Mouse (Mus musculus) left cerebral cortex, adult 2 months (tissue): ENCODE measurements around the gene Scarb1. TPM values are rescaled to one million over a fixed set of nuclear protein-coding genes. Genes with fewer than 3 reads are reported as not detected.
A peak's percentile ranks its signal among the peaks of the same experiment; 100 is the strongest.

Experiments
- DNase-seq, 2 experiments: peaks; one replicate each; pipeline ENCODE4 v3.0.0; 2021 to 2022; ENCODE audit warnings: low spot score in 2 of 2, mixed read lengths in 1 of 2; ENCODE audit errors: extremely low spot score in 1 of 2
- H3K27ac ChIP-seq: fragments of 200-600 bp; 2 replicates; pipeline ENCODE4 v1.8.1; 2022
- H3K4me3 ChIP-seq: fragments of 200-600 bp; 2 replicates; pipeline ENCODE4 v1.8.1; 2022
- CTCF ChIP-seq: fragments of 200-600 bp; IDR thresholded peaks from 2 replicates; pipeline ENCODE4 v1.8.1; 2022; ENCODE audit warnings: antibody characterized with exemption, mild to moderate bottlenecking, moderate library complexity
- intact Hi-C: fragments of 180-260 bp; cut with DNase I; formaldehyde crosslinking; loops from one replicate; pipeline ENCODE4 v1.15.1; 2025
- total RNA-seq, 2 experiments: library from RNA; stranded (reverse); gene quantifications; 2 replicates each; pipeline ENCODE4 v1.2.3; 2021

Gene Scarb1
- total RNA-seq, 2 experiments from 2014 or later: 24.4 to 29.6 TPM

GRCm38 (mm10) chr5:125360981-125361510 lies 20.2 kb upstream of the Scarb1 start:
- Histone ChIP-seq H3K4me3 (no peak overlapping the region), H3K27ac (no peak overlapping the region)
- no peak for TF ChIP-seq CTCF
- no peak for DNase-seq
- intact Hi-C loops: loop anchor here (10.0 kb wide), 1 partner anchor 186 kb away; the partner anchor contains the start of gene Ncor2

GRCm38 (mm10) chr5:125360566-125360965 lies 19.7 kb upstream of the Scarb1 start:
- DNase-seq: no peak
- Histone ChIP-seq H3K4me3 (no peak overlapping the region), H3K27ac (no peak overlapping the region)
- no peak for TF ChIP-seq CTCF
- intact Hi-C loops: loop anchor here (10.0 kb wide), 1 partner anchor 186 kb away; the partner anchor contains the start of gene Ncor2

- DNase-seq: no peak
- intact Hi-C loops: no loop called here
- Histone ChIP-seq H3K27ac (no peak overlapping the region), H3K4me3 (no peak overlapping the region)
- no peak for TF ChIP-seq CTCF
Observed at GRCm38 (mm10) chr5:125358270-125358608, 17.3 kb upstream of the Scarb1 start.

- H3K27ac ChIP-seq: no peak overlapping the region
- TF ChIP-seq CTCF: no peak
- no peak overlapping the region for H3K4me3 ChIP-seq
- intact Hi-C loops: no loop called here
- no peak for DNase-seq
Observed at GRCm38 (mm10) chr5:125357543-125358269, 16.8 kb upstream of the Scarb1 start.

- intact Hi-C loops: no loop called here
- Histone ChIP-seq H3K4me3 (no peak overlapping the region), H3K27ac (no peak overlapping the region)
- DNase-seq: no peak
- TF ChIP-seq CTCF: no peak
Observed at GRCm38 (mm10) chr5:125355650-125356049, 14.8 kb upstream of the Scarb1 start.

- H3K27ac ChIP-seq: no peak overlapping the region
Observed at GRCm38 (mm10) chr5:125354885-125355492, 14.1 kb upstream of the Scarb1 start.

GRCm38 (mm10) chr5:125352781-125353294 lies 11.9 kb upstream of the Scarb1 start:
- DNase-seq: no peak
- Histone ChIP-seq H3K27ac (no peak overlapping the region), H3K4me3 (no peak overlapping the region)
- TF ChIP-seq CTCF: no peak
- intact Hi-C loops: no loop called here

More at GRCm38 (mm10) chr5:125354885-125355492, 14.1 kb upstream of the Scarb1 start:
- intact Hi-C loops: no loop called here
- no peak for DNase-seq
- no peak for TF ChIP-seq CTCF
- H3K4me3 ChIP-seq: no peak overlapping the region

GRCm38 (mm10) chr5:125351939-125352338 lies 11.0 kb upstream of the Scarb1 start:
- Histone ChIP-seq H3K27ac (no peak overlapping the region), H3K4me3 (no peak overlapping the region)
- no peak for TF ChIP-seq CTCF
- intact Hi-C loops: no loop called here
- no peak for DNase-seq

GRCm38 (mm10) chr5:125351057-125351456 lies 10.2 kb upstream of the Scarb1 start:
- no peak for TF ChIP-seq CTCF
- Histone ChIP-seq H3K27ac (no peak overlapping the region), H3K4me3 (no peak overlapping the region)
- intact Hi-C loops: no loop called here
- no peak for DNase-seq

- Histone ChIP-seq H3K4me3 (no peak overlapping the region), H3K27ac (no peak overlapping the region)
- TF ChIP-seq CTCF: no peak
- no peak for DNase-seq
- intact Hi-C loops: loop anchor here (5.0 kb wide), 1 partner anchor 72 kb away; no protein-coding TSS in a partner anchor
Observed at GRCm38 (mm10) chr5:125349391-125349790, 8.5 kb upstream of the Scarb1 start.

GRCm38 (mm10) chr5:125348487-125348886 lies 7.6 kb upstream of the Scarb1 start:
- DNase-seq: peak; percentile 32
- intact Hi-C loops: loop anchor here (5.0 kb wide), 1 partner anchor 71 kb away; no protein-coding TSS in a partner anchor
- no peak overlapping the region for H3K27ac ChIP-seq
- no peak overlapping the region for H3K4me3 ChIP-seq
- TF ChIP-seq CTCF: peak; percentile 76

GRCm38 (mm10) chr5:125348067-125348466 lies 7.2 kb upstream of the Scarb1 start:
- DNase-seq: no peak
- no peak overlapping the region for H3K27ac ChIP-seq
- TF ChIP-seq CTCF: no peak
- no peak overlapping the region for H3K4me3 ChIP-seq
- intact Hi-C loops: loop anchor here (5.0 kb wide), 1 partner anchor 71 kb away; no protein-coding TSS in a partner anchor
